Mouse (Mus musculus) lung, embryonic 16.5 days (tissue): ENCODE measurements around the gene Capza3. TPM values are rescaled to one million over a fixed set of nuclear protein-coding genes. Genes with fewer than 3 reads are reported as not detected.

Experiments used
- ATAC-seq: fragments of 200-750 bp; cut with Nextera tagmentation; 2 replicates; pipeline ENCODE4 v1.8.0; 2017; ENCODE audit warnings: low read depth, mild to moderate bottlenecking, moderate library complexity
- H3K27ac ChIP-seq: fragments of 300-500 bp; sonication (generic); 2 replicates; pipeline ENCODE4 v1.5.1; 2014; ENCODE audit warnings: mild to moderate bottlenecking, control low read depth, low read length
- H3K27me3 ChIP-seq: fragments of 300-500 bp; sonication (generic); 2 replicates; pipeline ENCODE4 v1.6.1; 2014; ENCODE audit warnings: low read depth, low read length, mixed read lengths; ENCODE audit not compliant: control insufficient read depth, insufficient read depth
- H3K36me3 ChIP-seq: fragments of 300-500 bp; sonication (generic); 2 replicates; pipeline ENCODE4 v1.6.1; 2014; ENCODE audit warnings: low read length; ENCODE audit not compliant: control insufficient read depth, insufficient read depth
- H3K4me1 ChIP-seq: fragments of 300-500 bp; sonication (generic); replicated peaks from 2 replicates; pipeline ENCODE4 v1.6.1; 2014; ENCODE audit warnings: low read length, mixed read lengths; ENCODE audit not compliant: control insufficient read depth, insufficient read depth
- H3K4me2 ChIP-seq: fragments of 300-500 bp; sonication (generic); 2 replicates; pipeline ENCODE4 v1.6.1; 2014; ENCODE audit warnings: low read depth, low read length, control low read depth
- H3K4me3 ChIP-seq: fragments of 300-500 bp; sonication (generic); 2 replicates; pipeline ENCODE4 v1.5.1; 2014; ENCODE audit warnings: mild to moderate bottlenecking, low read length, control low read depth
- H3K9ac ChIP-seq: fragments of 300-500 bp; sonication (generic); 2 replicates; pipeline ENCODE4 v1.6.1; 2014; ENCODE audit warnings: low read length, control low read depth
- H3K9me3 ChIP-seq: fragments of 300-500 bp; sonication (generic); 2 replicates; pipeline ENCODE4 v1.6.1; 2016; ENCODE audit warnings: low read length; ENCODE audit not compliant: control insufficient read depth
- WGBS: fragments of 180-500 bp; shearing (Covaris S2); extraction: QIAGEN DNeasy Blood & Tissue Kit; methylation state at CpG from one replicate; pipeline ENCODE4 v1.1.7; 2014; 5-methylcytosine and 5-hydroxymethylcytosine counted together
- polyA plus RNA-seq: library from polyadenylated mRNA; unstranded; fragments of >200 nt; fragmentation: Nextera tagmentation; extraction: Ambion mirVana; gene quantifications from 2 replicates; pipeline ENCODE4 v1.2.1, GENCODE M21; 2015

Gene Capza3
- not detected in 2 replicates for polyA plus RNA-seq

- H3K4me3 ChIP-seq = no peak within 1 kb of the TSS
- no peak within 1 kb of the TSS for H3K9ac ChIP-seq
- no peaks in the 10 kb centered on the region for H3K36me3 ChIP-seq
- H3K4me2 ChIP-seq = no peak within 1 kb of the TSS
- H3K27me3 ChIP-seq = no peaks in the 10 kb centered on the region
- WGBS = 96% methylated on average over 7 of the region's 7 CpGs
- no peaks in the 10 kb centered on the region for H3K4me1 ChIP-seq
- ATAC-seq = no peak
- H3K27ac ChIP-seq = no peak within 1 kb of the TSS
- no peaks in the 10 kb centered on the region for H3K9me3 ChIP-seq
Observed at GRCm38 (mm10) chr6:140040952-140041351, at the start of gene Capza3. Gene Capza3, plus strand, starts transcription at chr6:140041252.

- Histone ChIP-seq H3K27ac (no peak overlapping the region), H3K27me3 (no peaks in the 10 kb centered on the region), H3K9me3 (peaks cover 3% of the 10 kb centered on the region; the same call in 1 of the 2 replicates), H3K9ac (no peak overlapping the region), H3K4me3 (no peak overlapping the region), H3K4me1 (no peaks in the 10 kb centered on the region), H3K4me2 (no peak overlapping the region), H3K36me3 (no peaks in the 10 kb centered on the region)
- 78% methylated on average over 3 of the region's 3 CpGs for WGBS
- no peak for ATAC-seq
Observed at GRCm38 (mm10) chr6:140005181-140005580, 35.9 kb upstream of the Capza3 start.

- WGBS = 63% methylated on average over 7 of the region's 7 CpGs
- no peak for ATAC-seq
- Histone ChIP-seq H3K4me3 (no peak overlapping the region), H3K36me3 (no peaks in the 10 kb centered on the region), H3K27ac (no peak overlapping the region), H3K4me1 (no peaks in the 10 kb centered on the region), H3K9ac (no peak overlapping the region), H3K4me2 (no peak overlapping the region), H3K27me3 (no peaks in the 10 kb centered on the region), H3K9me3 (no peaks in the 10 kb centered on the region)
Observed at GRCm38 (mm10) chr6:140024404-140024803, 16.6 kb upstream of the Capza3 start.

GRCm38 (mm10) chr6:140041357-140041756 is 305 bp downstream of the Capza3 start, which contains the start of gene Plcz1:
Gene Plcz1, minus strand, starts transcription at chr6:140041457.
- Histone ChIP-seq H3K4me2 (no peak within 1 kb of the TSS), H3K27me3 (no peaks in the 10 kb centered on the region), H3K27ac (no peak within 1 kb of the TSS), H3K9ac (no peak within 1 kb of the TSS), H3K9me3 (no peaks in the 10 kb centered on the region), H3K4me3 (no peak within 1 kb of the TSS), H3K4me1 (no peaks in the 10 kb centered on the region), H3K36me3 (no peaks in the 10 kb centered on the region)
- 90% methylated on average over 5 of the region's 5 CpGs for WGBS
- ATAC-seq = no peak

DNA sequence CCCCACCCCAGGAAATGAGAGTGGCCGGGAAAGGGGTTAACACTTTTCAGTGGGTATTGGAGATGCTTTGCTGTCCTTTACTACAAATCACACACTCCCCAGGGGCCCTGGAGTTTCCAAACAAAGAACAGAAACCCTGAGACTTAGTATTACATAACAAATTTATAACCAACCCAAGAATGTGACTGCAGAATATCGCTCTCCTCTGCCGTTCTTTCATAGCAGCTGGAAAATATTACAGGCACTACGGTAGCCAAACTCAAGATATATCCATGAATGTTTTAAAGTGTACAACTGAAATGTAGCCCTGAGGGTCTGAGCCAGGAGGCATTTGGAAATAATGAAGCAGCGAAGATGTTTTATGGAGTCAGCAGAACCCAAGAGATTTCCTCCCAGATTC is 10.4 kb downstream of the Capza3 start:
- Histone ChIP-seq H3K36me3 (no peaks in the 10 kb centered on the region), H3K27me3 (no peaks in the 10 kb centered on the region), H3K4me2 (no peak overlapping the region), H3K27ac (peak overlapping the region; percentile 81), H3K4me3 (no peak overlapping the region), H3K9ac (no peak overlapping the region), H3K9me3 (no peaks in the 10 kb centered on the region), H3K4me1 (peaks cover 4% of the 10 kb centered on the region; the same call in 1 of the 2 replicates)
- WGBS = 43% methylated on average over 5 of the region's 5 CpGs
- peak; percentile 94 for ATAC-seq

GRCm38 (mm10) chr6:140054271-140054928 is 13.3 kb downstream of the Capza3 start:
- Histone ChIP-seq H3K4me2 (no peak overlapping the region), H3K36me3 (no peaks in the 10 kb centered on the region), H3K27me3 (no peaks in the 10 kb centered on the region), H3K9me3 (no peaks in the 10 kb centered on the region), H3K4me1 (peaks cover 4% of the 10 kb centered on the region; the same call in 1 of the 2 replicates), H3K4me3 (no peak overlapping the region), H3K9ac (no peak overlapping the region), H3K27ac (no peak overlapping the region)
- WGBS = 77% methylated on average over 5 of the region's 5 CpGs
- ATAC-seq = no peak

GRCm38 (mm10) chr6:140069177-140069576 is 28.1 kb downstream of the Capza3 start:
- no peak for ATAC-seq
- no peak overlapping the region for H3K4me2 ChIP-seq
- whole genome bisulfite sequencing = 75% methylated on average over 8 of the region's 8 CpGs
- no peak overlapping the region for H3K27ac ChIP-seq
- H3K4me3 ChIP-seq = no peak overlapping the region
- no peak overlapping the region for H3K9ac ChIP-seq
- H3K4me1 ChIP-seq = no peaks in the 10 kb centered on the region
- H3K36me3 ChIP-seq = no peaks in the 10 kb centered on the region
- no peaks in the 10 kb centered on the region for H3K9me3 ChIP-seq
- no peaks in the 10 kb centered on the region for H3K27me3 ChIP-seq

- Histone ChIP-seq H3K9me3 (peaks cover 5% of the 10 kb centered on the region), H3K9ac (no peak overlapping the region), H3K36me3 (no peaks in the 10 kb centered on the region), H3K4me2 (no peak overlapping the region), H3K4me3 (no peak overlapping the region), H3K4me1 (no peaks in the 10 kb centered on the region), H3K27ac (no peak overlapping the region), H3K27me3 (no peaks in the 10 kb centered on the region)
- WGBS = 64% methylated on average over 7 of the region's 7 CpGs
- ATAC-seq = no peak
Observed at GRCm38 (mm10) chr6:140080933-140081332, 39.9 kb downstream of the Capza3 start.

DNA sequence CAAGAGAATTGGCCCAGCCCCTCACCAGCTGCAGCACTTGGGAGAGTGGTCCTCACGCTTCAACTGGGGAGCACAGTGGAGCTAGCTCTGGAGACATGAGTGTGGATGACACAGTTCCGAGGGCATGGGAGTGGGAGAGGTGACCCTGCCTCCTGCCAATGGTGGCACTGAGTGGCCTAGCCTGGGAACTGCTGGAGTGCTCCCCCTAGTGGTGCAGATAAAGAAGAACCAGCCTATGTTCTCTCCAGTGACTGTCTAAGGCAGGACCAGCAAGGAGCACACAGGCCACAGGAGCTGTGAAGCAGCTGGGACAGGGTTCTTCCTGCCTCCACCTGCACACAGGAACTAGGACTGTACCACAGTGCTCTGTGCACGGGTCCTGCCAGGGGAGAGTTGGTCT is 40.7 kb downstream of the Capza3 start:
- 0 out of 2 replicates have a peak, but pooled peaks have one; percentile 34 for ATAC-seq
- Histone ChIP-seq H3K27ac (no peak overlapping the region), H3K27me3 (no peaks in the 10 kb centered on the region), H3K4me1 (no peaks in the 10 kb centered on the region), H3K4me3 (no peak overlapping the region), H3K9me3 (peaks cover 5% of the 10 kb centered on the region), H3K9ac (no peak overlapping the region), H3K36me3 (no peaks in the 10 kb centered on the region), H3K4me2 (no peak overlapping the region)
- 73% methylated on average over 3 of the region's 3 CpGs for WGBS
